Mouse (Mus musculus): ENCODE measurements around the gene Pi16. TPM values are rescaled to one million over a fixed set of nuclear protein-coding genes. Genes with fewer than 3 reads are reported as not detected.

The Pi16 gene
- polyA plus RNA-seq, 1 experiment from 2014 or later: 0.32 TPM

DNA sequence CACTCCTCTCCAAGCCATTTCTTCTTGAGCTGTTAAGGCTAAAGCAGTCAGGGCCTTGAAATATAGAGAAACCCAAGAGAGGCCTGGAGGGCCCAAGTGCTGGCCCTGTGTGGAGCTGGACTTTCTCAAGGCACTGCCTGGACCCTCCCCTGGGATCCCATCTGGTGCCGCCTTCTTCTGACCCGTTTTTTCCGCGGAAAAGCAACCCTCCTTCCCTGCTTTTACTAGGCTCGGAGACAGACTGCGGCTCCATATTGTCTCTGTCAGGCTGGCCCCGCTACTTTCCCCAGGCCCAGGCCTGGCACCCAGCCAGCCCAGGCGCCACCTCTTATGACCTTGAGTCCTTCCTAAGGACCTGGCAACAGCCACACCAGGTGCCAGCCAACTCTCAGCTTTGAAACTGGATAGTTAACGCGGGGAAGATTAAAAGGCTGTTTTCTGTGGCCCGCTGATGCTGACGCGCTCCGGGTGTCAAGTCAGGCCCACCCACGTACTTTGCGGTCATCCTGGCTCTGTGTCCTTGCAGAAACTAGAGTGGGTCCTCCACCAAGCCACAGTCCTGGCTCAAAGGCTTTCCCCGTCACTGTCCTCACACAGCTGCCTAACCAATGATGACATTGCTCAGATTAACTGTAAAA, 38.5 kb downstream of the Pi16 start:
- H3K27me3 ChIP-seq (ENCODE audit: control insufficient read depth, insufficient read depth, low read length): no peaks in the 10 kb centered on the region
- H3K9me3 ChIP-seq (ENCODE audit: control insufficient read depth, low read length): no peaks in the 10 kb centered on the region
- H3K4me1 ChIP-seq (ENCODE audit: control insufficient read depth, insufficient read depth, low read length): peaks cover 28% of the 10 kb centered on the region
- H3K9ac ChIP-seq (ENCODE audit: low read depth, low read length): peak overlapping the region; percentile 34
- peak; percentile 44 for ATAC-seq (ENCODE audit: low FRiP score, low TSS enrichment)
- H3K36me3 ChIP-seq (ENCODE audit: control insufficient read depth, insufficient read depth, low read length): no peaks in the 10 kb centered on the region
- peak overlapping the region; percentile 49 for H3K4me2 ChIP-seq (replicated peaks; ENCODE audit: low read depth, low read length)
- peak overlapping the region; percentile 22; the same call in 1 of the 2 replicates for H3K4me3 ChIP-seq (ENCODE audit: low read length)
- 9% methylated on average over 17 of the region's 17 CpGs for WGBS
- peak overlapping the region; percentile 96 for H3K27ac ChIP-seq (ENCODE audit: low read depth, low read length)

GRCm38 (mm10) chr17:29356479-29356856, 39.0 kb downstream of the Pi16 start:
- 3% methylated on average over 11 of the region's 11 CpGs for WGBS
- peak overlapping the region; percentile 96 for H3K27ac ChIP-seq (ENCODE audit: low read depth, low read length)
- no peaks in the 10 kb centered on the region for H3K27me3 ChIP-seq (ENCODE audit: control insufficient read depth, insufficient read depth, low read length)
- H3K9ac ChIP-seq (ENCODE audit: low read depth, low read length): peak overlapping the region; percentile 47; the same call in 1 of the 2 replicates
- H3K36me3 ChIP-seq (ENCODE audit: control insufficient read depth, insufficient read depth, low read length): no peaks in the 10 kb centered on the region
- H3K4me3 ChIP-seq (ENCODE audit: low read length): peak overlapping the region; percentile 22; the same call in 1 of the 2 replicates
- peak; percentile 92 for ATAC-seq (ENCODE audit: low FRiP score, low TSS enrichment)
- H3K9me3 ChIP-seq (ENCODE audit: control insufficient read depth, low read length): no peaks in the 10 kb centered on the region
- H3K4me1 ChIP-seq (ENCODE audit: control insufficient read depth, insufficient read depth, low read length): peaks cover 28% of the 10 kb centered on the region
- H3K4me2 ChIP-seq (replicated peaks; ENCODE audit: low read depth, low read length): peak overlapping the region; percentile 49

DNA sequence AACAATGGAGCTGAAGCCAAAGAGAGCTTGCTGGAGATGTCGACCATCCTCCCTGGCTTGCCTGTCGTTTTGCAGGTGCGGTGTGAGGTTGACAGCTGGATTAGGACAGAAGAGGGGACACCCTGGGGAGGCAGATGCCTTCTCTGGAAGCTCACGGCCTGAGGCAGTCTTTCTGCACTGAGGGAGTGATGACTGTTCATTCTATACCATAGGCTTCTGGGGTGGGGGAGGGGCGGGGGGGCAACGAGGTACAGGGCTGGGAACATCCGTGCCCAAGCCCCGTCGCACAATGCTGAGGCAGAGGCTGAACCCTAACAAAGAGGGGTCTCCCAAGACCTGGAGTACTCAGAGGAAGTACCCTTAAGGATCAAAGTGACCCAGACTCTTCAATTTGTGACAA, 39.4 kb downstream of the Pi16 start:
- H3K27ac ChIP-seq (ENCODE audit: low read depth, low read length): peak overlapping the region; percentile 96
- 10% methylated on average over 9 of the region's 9 CpGs for WGBS

DNA sequence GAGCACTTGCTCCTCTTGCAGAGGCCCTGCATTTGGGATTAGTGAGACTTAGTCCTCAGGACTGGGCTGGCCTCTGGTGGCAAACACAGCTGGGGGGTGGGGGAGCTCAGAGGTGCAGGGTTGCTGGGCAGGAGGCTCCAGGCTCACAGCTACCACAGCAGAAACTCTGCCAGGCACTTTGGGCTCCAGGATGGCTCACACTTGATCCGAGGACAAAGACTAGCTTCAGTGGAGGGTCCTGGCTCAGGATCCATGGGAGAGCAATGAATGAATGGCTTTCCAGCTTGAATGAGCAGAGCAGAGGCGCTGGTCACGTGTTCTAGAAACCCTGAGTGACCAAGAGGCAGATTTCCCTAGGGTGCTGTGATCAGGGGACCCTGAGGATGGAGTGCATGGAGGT, 41.4 kb downstream of the Pi16 start:
- H3K27ac ChIP-seq (ENCODE audit: low read depth, low read length): no peak overlapping the region
- no peak for ATAC-seq (ENCODE audit: low FRiP score, low TSS enrichment)
- H3K36me3 ChIP-seq (ENCODE audit: control insufficient read depth, insufficient read depth, low read length): no peaks in the 10 kb centered on the region
- H3K4me3 ChIP-seq (ENCODE audit: low read length): no peak overlapping the region
- no peak overlapping the region for H3K9ac ChIP-seq (ENCODE audit: low read depth, low read length)
- peaks cover 28% of the 10 kb centered on the region for H3K4me1 ChIP-seq (ENCODE audit: control insufficient read depth, insufficient read depth, low read length)
- WGBS: 82% methylated on average over 3 of the region's 3 CpGs
- H3K4me2 ChIP-seq (replicated peaks; ENCODE audit: low read depth, low read length): no peak overlapping the region
- H3K9me3 ChIP-seq (ENCODE audit: control insufficient read depth, low read length): no peaks in the 10 kb centered on the region
- H3K27me3 ChIP-seq (ENCODE audit: control insufficient read depth, insufficient read depth, low read length): no peaks in the 10 kb centered on the region

More for the DNA sequence above, 39.4 kb downstream of the Pi16 start:
- no peaks in the 10 kb centered on the region for H3K36me3 ChIP-seq (ENCODE audit: control insufficient read depth, insufficient read depth, low read length)
- H3K27me3 ChIP-seq (ENCODE audit: control insufficient read depth, insufficient read depth, low read length): no peaks in the 10 kb centered on the region
- peak overlapping the region; percentile 22; the same call in 1 of the 2 replicates for H3K4me3 ChIP-seq (ENCODE audit: low read length)
- ATAC-seq (ENCODE audit: low FRiP score, low TSS enrichment): peak; percentile 26; the same call in 1 of the 2 replicates
- no peaks in the 10 kb centered on the region for H3K9me3 ChIP-seq (ENCODE audit: control insufficient read depth, low read length)
- H3K4me2 ChIP-seq (replicated peaks; ENCODE audit: low read depth, low read length): peak overlapping the region; percentile 49
- peaks cover 28% of the 10 kb centered on the region for H3K4me1 ChIP-seq (ENCODE audit: control insufficient read depth, insufficient read depth, low read length)
- peak overlapping the region; percentile 47 for H3K9ac ChIP-seq (ENCODE audit: low read depth, low read length)

DNA sequence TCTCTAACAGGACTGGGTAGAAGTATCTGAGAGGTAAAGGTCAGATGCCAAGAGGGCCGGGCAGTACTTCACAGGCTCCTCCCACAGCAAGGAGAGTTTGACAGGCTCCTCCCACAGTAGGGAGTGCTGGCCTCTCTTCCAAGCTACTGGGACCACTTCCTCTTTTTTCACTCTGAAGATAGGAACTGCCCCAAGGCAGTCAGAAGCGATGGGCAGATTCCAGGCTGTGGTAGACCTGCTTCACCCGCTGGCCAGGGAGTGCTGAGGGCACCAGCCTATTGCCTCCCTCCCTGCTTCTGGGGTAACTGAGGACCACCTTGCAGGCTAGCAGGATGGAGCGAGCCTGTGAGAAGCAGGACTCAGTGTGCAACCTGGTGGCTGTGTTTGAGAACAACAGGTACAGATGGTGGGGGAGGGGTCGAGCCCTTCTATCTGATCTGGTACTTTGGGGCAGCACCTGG, 43.3 kb downstream of the Pi16 start, which contains the start of gene Fgd2:
Gene Fgd2 (plus strand): TSS at position 154 of the 461 bp plus-strand sequence.
- no peak; the same call in 1 of the 2 replicates for ATAC-seq (ENCODE audit: low FRiP score, low TSS enrichment)
- peaks cover 22% of the 10 kb centered on the region for H3K4me1 ChIP-seq (ENCODE audit: control insufficient read depth, insufficient read depth, low read length)

GRCm38 (mm10) chr17:29361982-29362691, 44.7 kb downstream of the Pi16 start:
- 55% methylated on average over 8 of the region's 8 CpGs for WGBS
- H3K4me1 ChIP-seq (ENCODE audit: control insufficient read depth, insufficient read depth, low read length): peaks cover 8% of the 10 kb centered on the region
- H3K4me3 ChIP-seq (ENCODE audit: low read length): no peak overlapping the region
- no peak overlapping the region for H3K4me2 ChIP-seq (replicated peaks; ENCODE audit: low read depth, low read length)
- no peaks in the 10 kb centered on the region for H3K27me3 ChIP-seq (ENCODE audit: control insufficient read depth, insufficient read depth, low read length)
- no peak overlapping the region for H3K27ac ChIP-seq (ENCODE audit: low read depth, low read length)
- H3K9me3 ChIP-seq (ENCODE audit: control insufficient read depth, low read length): no peaks in the 10 kb centered on the region
- no peaks in the 10 kb centered on the region for H3K36me3 ChIP-seq (ENCODE audit: control insufficient read depth, insufficient read depth, low read length)
- no peak for ATAC-seq (ENCODE audit: low FRiP score, low TSS enrichment)
- H3K9ac ChIP-seq (ENCODE audit: low read depth, low read length): no peak overlapping the region

More for the DNA sequence above, 43.3 kb downstream of the Pi16 start, which contains the start of gene Fgd2:
- Histone ChIP-seq H3K36me3 (ENCODE audit: control insufficient read depth, insufficient read depth, low read length) (no peaks in the 10 kb centered on the region), H3K9me3 (ENCODE audit: control insufficient read depth, low read length) (no peaks in the 10 kb centered on the region), H3K4me3 (ENCODE audit: low read length) (no peak within 1 kb of the TSS), H3K4me2 (replicated peaks; ENCODE audit: low read depth, low read length) (0 out of 2 replicates have a peak within 1 kb of the TSS, but pooled peaks have one; percentile 21), H3K27me3 (ENCODE audit: control insufficient read depth, insufficient read depth, low read length) (no peaks in the 10 kb centered on the region), H3K27ac (ENCODE audit: low read depth, low read length) (no peak within 1 kb of the TSS), H3K9ac (ENCODE audit: low read depth, low read length) (no peak within 1 kb of the TSS)
- WGBS: 20% methylated on average over 5 of the region's 5 CpGs

GRCm38 (mm10) chr17:29363109-29363508, 45.6 kb downstream of the Pi16 start:
- no peak for ATAC-seq (ENCODE audit: low FRiP score, low TSS enrichment)

GRCm38 (mm10) chr17:29365105-29365621, 47.7 kb downstream of the Pi16 start:
- no peak overlapping the region for H3K4me3 ChIP-seq (ENCODE audit: low read length)
- H3K4me1 ChIP-seq (ENCODE audit: control insufficient read depth, insufficient read depth, low read length): peaks cover 11% of the 10 kb centered on the region; the same call in 1 of the 2 replicates
- no peak overlapping the region for H3K27ac ChIP-seq (ENCODE audit: low read depth, low read length)
- H3K9me3 ChIP-seq (ENCODE audit: control insufficient read depth, low read length): no peaks in the 10 kb centered on the region
- H3K27me3 ChIP-seq (ENCODE audit: control insufficient read depth, insufficient read depth, low read length): no peaks in the 10 kb centered on the region
- H3K4me2 ChIP-seq (replicated peaks; ENCODE audit: low read depth, low read length): no peak overlapping the region
- WGBS: 80% methylated on average over 13 of the region's 13 CpGs
- H3K36me3 ChIP-seq (ENCODE audit: control insufficient read depth, insufficient read depth, low read length): no peaks in the 10 kb centered on the region
- no peak for ATAC-seq (ENCODE audit: low FRiP score, low TSS enrichment)
- no peak overlapping the region for H3K9ac ChIP-seq (ENCODE audit: low read depth, low read length)

More at GRCm38 (mm10) chr17:29363109-29363508, 45.6 kb downstream of the Pi16 start:
- H3K9ac ChIP-seq (ENCODE audit: low read depth, low read length): no peak overlapping the region
- no peaks in the 10 kb centered on the region for H3K9me3 ChIP-seq (ENCODE audit: control insufficient read depth, low read length)
- no peaks in the 10 kb centered on the region for H3K36me3 ChIP-seq (ENCODE audit: control insufficient read depth, insufficient read depth, low read length)
- H3K4me2 ChIP-seq (replicated peaks; ENCODE audit: low read depth, low read length): no peak overlapping the region
- H3K27ac ChIP-seq (ENCODE audit: low read depth, low read length): no peak overlapping the region
- WGBS: 81% methylated on average over 8 of the region's 8 CpGs
- no peaks in the 10 kb centered on the region for H3K27me3 ChIP-seq (ENCODE audit: control insufficient read depth, insufficient read depth, low read length)
- no peak overlapping the region for H3K4me3 ChIP-seq (ENCODE audit: low read length)
- H3K4me1 ChIP-seq (ENCODE audit: control insufficient read depth, insufficient read depth, low read length): peaks cover 7% of the 10 kb centered on the region; the same call in 1 of the 2 replicates

Measured in kidney, embryonic 14.5 days (tissue).